Mouse (Mus musculus) liver, adult 2 months (tissue): ENCODE results near the gene Mpp1. TPM values are rescaled to one million over a fixed set of nuclear protein-coding genes. Genes with fewer than 3 reads are reported as not detected.
A peak's percentile ranks its signal among the peaks of the same experiment; 100 is the strongest.

ENCODE experiments used
- DNase-seq: peaks from one replicate; pipeline ENCODE4 v3.0.0-alpha.2; 2011; ENCODE audit warnings: low read depth, low spot score; ENCODE audit errors: extremely low read depth
- H3K27ac ChIP-seq: fragments of 200-500 bp; replicated peaks from 2 replicates; pipeline ENCODE4 v1.5.1; 2012; ENCODE audit warnings: low read depth, mild to moderate bottlenecking, control low read depth, inconsistent platforms, low read length; ENCODE audit not compliant: insufficient read depth
- H3K27me3 ChIP-seq: fragments of 200-500 bp; 2 replicates; pipeline ENCODE4 v1.6.1; 2012; ENCODE audit warnings: mild to moderate bottlenecking, moderate library complexity, low read length, inconsistent platforms; ENCODE audit not compliant: control insufficient read depth, insufficient read depth
- H3K36me3 ChIP-seq: fragments of 200-500 bp; 2 replicates; pipeline ENCODE4 v1.6.1; 2012; ENCODE audit warnings: low read length, inconsistent platforms; ENCODE audit not compliant: control insufficient read depth, insufficient read depth
- H3K4me1 ChIP-seq: fragments of 200-500 bp; 2 replicates; pipeline ENCODE4 v1.6.1; 2011; ENCODE audit warnings: low read length; ENCODE audit not compliant: control insufficient read depth, insufficient read depth
- H3K4me3 ChIP-seq: fragments of 200-500 bp; 2 replicates; pipeline ENCODE4 v1.5.1; 2011; ENCODE audit warnings: low read depth, mild to moderate bottlenecking, control low read depth, low read length, moderate library complexity; ENCODE audit not compliant: insufficient read depth
- H3K79me2 ChIP-seq: fragments of 200-500 bp; 2 replicates; pipeline ENCODE4 v1.6.1; 2012; ENCODE audit warnings: inconsistent platforms, mild to moderate bottlenecking, low read length, moderate library complexity; ENCODE audit not compliant: control insufficient read depth, insufficient read depth
- H3K9ac ChIP-seq: fragments of 200-500 bp; 2 replicates; pipeline ENCODE4 v1.6.1; 2012; ENCODE audit warnings: low read depth, mild to moderate bottlenecking, control low read depth, inconsistent platforms, low read length
- CTCF ChIP-seq: fragments of 200-500 bp; IDR thresholded peaks from 2 replicates; pipeline ENCODE4 v1.5.1; 2011; ENCODE audit warnings: low read depth, low read length, control low read depth
- POLR2A ChIP-seq: fragments of 200-500 bp; IDR thresholded peaks from 2 replicates; pipeline ENCODE4 v1.6.1; 2011; ENCODE audit warnings: low read length, control low read depth; ENCODE audit not compliant: insufficient read depth; ENCODE audit errors: extremely low read depth
- WGBS: fragments of 180-500 bp; shearing (Covaris S2); methylation state at CpG from one replicate; pipeline ENCODE4 v1.1.7; 2018; 5-methylcytosine and 5-hydroxymethylcytosine counted together
- polyA plus RNA-seq: library from polyadenylated mRNA; depleted of rRNA; stranded (reverse); fragments of >200 nt; gene quantifications from 2 replicates; pipeline ENCODE4 v1.2.3, GENCODE M21; 2012
- total RNA-seq: library from RNA; depleted of rRNA; stranded (reverse); fragments of >200 nt; gene quantifications from 2 replicates; pipeline ENCODE4 v1.2.3, GENCODE M21; 2014

Mpp1 gene
- total and polyA plus RNA-seq, 2 experiments, result 18.3 to 46.7 TPM

- no peaks in the 10 kb centered on the region for H3K27me3 ChIP-seq
- H3K4me3 ChIP-seq, result peak overlapping the region; percentile 81
- H3K79me2 ChIP-seq, result no peaks in the 10 kb centered on the region
- H3K27ac ChIP-seq, result peak overlapping the region; percentile 64
- peak; percentile 66 for DNase-seq
- WGBS, result under 1% methylated on average over 23 of the region's 23 CpGs
- TF ChIP-seq CTCF (no peak), POLR2A (no peak)
- H3K36me3 ChIP-seq, result peaks cover 6% of the 10 kb centered on the region
- no peaks in the 10 kb centered on the region; the same call in 1 of the 2 replicates for H3K4me1 ChIP-seq
- H3K9ac ChIP-seq, result peak overlapping the region; percentile 76
Measured at GRCm38 (mm10) chrX:75096163-75096770, 34.5 kb downstream of the Mpp1 start.

GRCm38 (mm10) chrX:75095369-75096162 lies 35.2 kb downstream of the Mpp1 start, which contains the start of gene Dkc1:
Gene Dkc1, plus strand, starts transcription at chrX:75095854.
- DNase-seq, result peak; percentile 91
- Histone ChIP-seq H3K79me2 (no peaks in the 10 kb centered on the region), H3K27ac (peak within 1 kb of the TSS; percentile 76), H3K27me3 (no peaks in the 10 kb centered on the region), H3K36me3 (peaks cover 3% of the 10 kb centered on the region), H3K4me1 (no peaks in the 10 kb centered on the region; the same call in 1 of the 2 replicates), H3K9ac (peak within 1 kb of the TSS; percentile 76), H3K4me3 (peak within 1 kb of the TSS; percentile 81)
- TF ChIP-seq CTCF (no peak), POLR2A (peak; percentile 30; the same call in 1 of the 2 replicates)
- 4% methylated on average over 29 of the region's 29 CpGs for WGBS

GRCm38 (mm10) chrX:75085654-75086053 lies 45.2 kb downstream of the Mpp1 start:
- Histone ChIP-seq H3K9ac (no peak overlapping the region), H3K36me3 (no peaks in the 10 kb centered on the region), H3K27me3 (no peaks in the 10 kb centered on the region), H3K27ac (no peak overlapping the region), H3K4me1 (no peaks in the 10 kb centered on the region), H3K4me3 (no peak overlapping the region), H3K79me2 (no peaks in the 10 kb centered on the region)
- no peak for DNase-seq
- WGBS, result 42% methylated on average over 1 of the region's 1 CpGs
- TF ChIP-seq POLR2A, result no peak
- TF ChIP-seq CTCF, result no peak

GRCm38 (mm10) chrX:75084774-75085508 lies 45.9 kb downstream of the Mpp1 start, which contains the start of gene Gab3:
Gene Gab3, minus strand, starts transcription at chrX:75085458.
- 0% methylated on average over 6 of the region's 17 CpGs for WGBS
- no peak within 1 kb of the TSS for H3K27ac ChIP-seq
- peak; percentile 23 for DNase-seq
- H3K4me1 ChIP-seq, result no peaks in the 10 kb centered on the region
- no peaks in the 10 kb centered on the region for H3K79me2 ChIP-seq
- H3K4me3 ChIP-seq, result peak within 1 kb of the TSS; percentile 72
- no peaks in the 10 kb centered on the region for H3K27me3 ChIP-seq
- no peaks in the 10 kb centered on the region for H3K36me3 ChIP-seq
- H3K9ac ChIP-seq, result peak within 1 kb of the TSS; percentile 12
- TF ChIP-seq POLR2A (no peak), CTCF (no peak)

- 16% methylated on average over 20 of the region's 26 CpGs for WGBS
- H3K27ac ChIP-seq, result no peak overlapping the region
- no peak for DNase-seq
- H3K4me3 ChIP-seq, result peak overlapping the region; percentile 72
- H3K36me3 ChIP-seq, result no peaks in the 10 kb centered on the region
- no peaks in the 10 kb centered on the region for H3K79me2 ChIP-seq
- H3K27me3 ChIP-seq, result no peaks in the 10 kb centered on the region
- H3K9ac ChIP-seq, result peak overlapping the region; percentile 12
- no peaks in the 10 kb centered on the region for H3K4me1 ChIP-seq
- no peak for TF ChIP-seq POLR2A
- no peak for TF ChIP-seq CTCF
Measured at GRCm38 (mm10) chrX:75083982-75084773, 46.6 kb downstream of the Mpp1 start.
